Mouse (Mus musculus): Measurements from ENCODE around the gene Cbr1.
"Not testable (repeated sequence)": the region's sequence is repeated elsewhere in the genome, so short reads cannot be mapped to it uniquely, and the experiment has no call there.

Gene Cbr1

DNA sequence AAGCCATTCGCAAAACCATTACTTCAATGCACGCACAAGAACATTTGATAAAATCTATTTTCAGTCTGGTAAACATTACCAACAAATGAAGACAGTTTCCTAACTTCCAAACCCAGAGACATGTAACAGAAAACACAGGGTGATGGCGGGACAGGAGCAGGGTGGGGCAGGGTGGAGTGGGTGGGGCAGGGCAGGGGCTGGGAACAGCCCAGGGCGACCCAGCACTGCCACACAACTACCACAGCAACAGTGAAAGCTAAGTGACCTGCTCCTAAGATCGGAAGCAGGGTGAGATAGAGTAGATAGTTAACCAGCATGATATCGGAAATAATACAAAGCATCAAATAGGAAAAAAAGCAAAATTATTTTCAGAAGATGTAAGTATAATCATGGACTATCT, 6.2 kb upstream of the Cbr1 start:
- no peak for DNase-seq

DNA sequence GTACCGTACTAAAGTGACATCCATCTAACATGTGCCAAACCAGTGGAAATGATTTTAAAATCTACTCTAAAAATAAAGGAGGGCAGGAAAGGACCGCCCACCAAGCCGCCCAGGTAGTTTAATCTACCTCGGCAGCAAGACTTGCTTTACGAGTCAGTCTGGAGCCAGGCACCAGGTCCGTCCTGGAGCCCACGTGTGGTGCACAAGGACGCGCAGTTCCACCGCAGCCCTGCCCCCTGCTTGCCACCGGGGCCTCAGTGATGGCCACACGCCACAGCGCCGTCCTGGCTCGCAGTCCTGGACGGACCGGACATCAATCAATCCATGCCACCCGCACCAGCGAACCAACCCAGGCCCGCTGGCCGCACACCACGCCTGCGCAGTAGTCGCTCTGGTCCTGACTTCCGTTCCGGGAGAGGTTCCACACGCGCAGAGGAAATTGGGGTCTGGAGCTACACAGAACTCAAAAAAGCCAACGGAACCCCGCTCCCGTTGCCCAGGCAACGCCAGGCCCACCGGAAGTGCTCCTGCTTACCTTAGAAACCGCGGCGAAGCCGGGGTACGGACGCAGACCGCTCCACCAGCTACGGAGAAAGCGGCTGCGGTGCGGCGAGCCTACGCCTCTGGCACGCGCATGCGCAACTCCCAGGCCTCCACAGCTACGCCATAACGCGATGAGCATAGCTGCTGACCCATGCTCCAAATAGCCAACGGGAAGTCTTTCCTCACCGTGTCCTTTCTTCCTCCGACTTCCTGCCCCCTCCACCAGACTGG, 2.0 kb upstream of the Cbr1 start, which contains the start of gene Setd4:
TSS of gene Setd4 (minus strand) at position 625 of the 774 bp plus-strand sequence.
- DNase-seq = peak; percentile 82 to 86

DNA sequence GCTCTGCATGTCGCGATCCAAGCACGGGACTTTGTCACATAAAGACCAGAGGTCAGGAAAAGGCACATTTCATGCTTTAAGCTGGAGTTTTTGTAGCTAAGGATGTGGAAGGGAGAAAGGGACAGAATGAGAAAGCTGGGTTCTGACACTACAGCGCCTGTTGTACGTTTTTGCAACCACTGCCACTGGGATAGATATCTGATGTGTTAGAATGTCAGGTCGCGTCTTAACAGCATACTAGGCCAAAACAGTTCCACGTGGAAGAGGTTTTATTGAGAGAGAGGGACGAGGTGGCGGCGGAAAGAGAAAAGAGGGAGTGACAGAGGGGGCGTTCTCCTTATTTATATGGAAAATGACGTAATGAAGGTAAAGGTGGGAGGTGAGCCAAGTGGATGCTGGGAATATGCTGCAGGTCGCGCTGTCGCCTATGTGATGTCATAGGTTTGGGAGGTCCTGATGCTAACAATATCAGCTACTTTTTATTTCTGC, 1.1 kb upstream of the Cbr1 start:
- DNase-seq = no peak

DNA sequence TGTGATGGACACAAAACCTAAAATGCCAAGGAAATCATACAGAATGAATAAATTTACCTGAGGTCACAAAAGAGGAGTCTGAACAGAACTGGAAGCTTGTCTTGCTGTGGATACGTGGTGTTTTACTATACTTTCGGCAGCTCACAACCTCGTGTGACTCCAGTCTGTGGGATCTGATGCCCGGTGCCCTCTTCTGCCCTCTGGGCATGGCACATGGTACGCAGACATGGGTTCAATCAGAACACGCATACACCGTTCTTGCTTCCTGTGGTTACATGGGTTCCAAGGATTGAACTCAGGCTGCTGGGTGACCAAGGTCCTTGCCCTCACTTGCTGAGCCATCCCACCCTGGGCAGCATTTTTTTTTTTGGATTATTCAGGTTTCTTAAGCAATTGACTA, 493 bp downstream of the Cbr1 start:
- DNase-seq = no peak

DNA sequence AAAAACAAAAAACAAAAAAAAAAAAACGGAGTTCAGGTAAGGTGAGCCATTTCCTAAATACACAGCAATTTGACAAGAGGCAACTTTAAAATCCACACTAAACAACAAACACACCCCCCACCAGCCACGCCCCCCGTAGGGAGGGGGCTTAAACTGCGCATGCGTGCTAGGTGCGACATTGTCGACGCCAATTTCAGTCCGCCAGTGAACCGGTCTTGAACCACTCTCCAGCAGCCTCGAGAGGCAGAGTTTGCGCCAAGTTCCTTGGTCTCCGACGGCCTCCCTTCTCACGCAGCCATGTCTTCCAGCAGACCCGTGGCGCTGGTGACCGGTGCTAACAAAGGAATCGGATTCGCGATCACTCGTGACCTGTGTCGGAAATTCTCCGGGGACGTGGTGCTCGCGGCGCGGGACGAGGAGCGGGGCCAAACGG, 2.0 kb downstream of the Cbr1 start:
- DNase-seq = peak; percentile 79 to 88

DNA sequence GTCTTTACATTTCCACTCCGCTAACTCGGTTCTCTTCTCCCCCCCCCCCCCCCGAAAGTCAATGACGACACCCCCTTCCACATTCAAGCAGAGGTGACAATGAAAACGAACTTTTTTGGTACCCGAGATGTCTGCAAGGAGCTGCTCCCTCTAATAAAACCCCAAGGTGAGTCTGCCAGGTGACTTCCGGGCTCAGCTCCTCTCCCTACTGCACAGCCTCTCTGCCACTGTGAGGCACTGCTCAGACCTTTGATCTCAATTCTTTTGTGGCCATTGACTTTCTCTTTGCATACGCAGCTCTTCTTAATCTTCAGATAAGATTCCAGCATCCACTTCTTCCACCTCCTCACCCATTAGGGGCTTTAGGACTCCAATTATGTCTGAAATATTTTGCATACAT, 3.1 kb downstream of the Cbr1 start:
- no peak for DNase-seq

DNA sequence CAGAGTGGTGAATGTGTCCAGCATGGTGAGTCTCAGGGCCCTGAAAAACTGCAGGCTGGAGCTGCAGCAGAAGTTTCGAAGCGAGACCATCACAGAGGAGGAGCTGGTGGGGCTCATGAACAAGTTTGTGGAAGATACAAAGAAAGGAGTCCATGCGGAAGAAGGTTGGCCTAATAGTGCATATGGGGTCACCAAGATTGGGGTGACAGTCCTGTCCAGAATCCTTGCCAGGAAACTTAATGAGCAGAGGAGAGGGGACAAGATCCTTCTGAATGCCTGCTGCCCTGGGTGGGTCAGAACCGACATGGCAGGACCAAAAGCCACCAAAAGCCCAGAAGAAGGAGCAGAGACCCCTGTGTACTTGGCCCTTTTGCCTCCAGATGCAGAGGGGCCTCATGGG, 4.1 kb downstream of the Cbr1 start:
- no peak for DNase-seq

DNA sequence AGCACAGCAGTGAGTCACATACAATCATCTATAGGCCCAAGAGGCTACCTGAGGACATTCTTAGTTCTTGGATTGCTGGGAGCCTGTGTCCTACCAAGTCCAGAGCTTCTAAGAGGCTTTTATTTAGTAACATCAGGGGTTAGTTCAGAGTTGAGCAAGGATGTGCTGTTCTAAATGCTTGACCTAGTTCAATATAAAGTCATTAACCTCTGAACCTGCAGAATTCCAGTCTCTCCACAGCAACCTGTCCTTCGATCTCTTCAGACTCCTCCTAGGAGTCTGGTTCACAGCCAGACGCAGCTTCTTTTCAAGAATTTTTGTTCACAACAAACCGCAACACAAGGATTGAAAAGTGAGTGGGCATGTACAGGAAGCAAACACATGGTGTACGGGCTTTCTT, 5.3 kb downstream of the Cbr1 start:
- DNase-seq = no peak

DNA sequence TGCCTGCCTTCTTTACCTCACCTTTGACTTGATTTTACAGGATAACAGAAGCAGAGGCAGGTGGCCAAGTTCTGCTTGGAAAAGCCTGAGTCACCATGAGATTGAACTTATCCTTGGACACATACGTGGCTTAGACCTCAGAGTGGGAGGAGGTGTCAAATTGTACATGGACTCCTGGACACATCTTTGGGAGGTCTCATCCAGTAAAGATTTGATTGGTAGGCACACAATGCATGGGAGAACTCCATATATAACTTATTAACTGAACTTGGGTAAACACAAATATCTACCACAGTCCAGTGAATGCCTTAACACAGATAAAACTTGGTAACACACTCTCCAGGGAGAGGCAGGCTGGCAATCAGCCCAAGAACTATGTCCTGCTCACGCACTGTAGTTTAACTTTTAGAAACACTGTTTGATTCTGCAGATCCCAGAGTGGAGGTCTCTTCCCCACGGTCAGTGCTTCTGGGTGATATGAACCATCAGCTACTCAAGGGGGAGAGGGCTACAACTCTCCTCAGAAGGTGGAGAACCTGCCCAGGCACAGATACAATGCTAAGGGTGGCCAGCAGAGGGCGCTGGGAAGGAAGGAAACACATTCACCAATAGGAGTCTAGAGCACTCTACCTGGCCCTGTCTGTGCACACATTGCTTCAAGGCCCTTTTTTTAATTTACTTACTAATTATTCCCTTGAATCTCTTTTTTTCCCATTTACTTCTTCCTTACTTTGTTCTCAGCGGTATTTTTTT, 9.6 kb downstream of the Cbr1 start:
- peak; percentile 53 to 82 for DNase-seq

DNA sequence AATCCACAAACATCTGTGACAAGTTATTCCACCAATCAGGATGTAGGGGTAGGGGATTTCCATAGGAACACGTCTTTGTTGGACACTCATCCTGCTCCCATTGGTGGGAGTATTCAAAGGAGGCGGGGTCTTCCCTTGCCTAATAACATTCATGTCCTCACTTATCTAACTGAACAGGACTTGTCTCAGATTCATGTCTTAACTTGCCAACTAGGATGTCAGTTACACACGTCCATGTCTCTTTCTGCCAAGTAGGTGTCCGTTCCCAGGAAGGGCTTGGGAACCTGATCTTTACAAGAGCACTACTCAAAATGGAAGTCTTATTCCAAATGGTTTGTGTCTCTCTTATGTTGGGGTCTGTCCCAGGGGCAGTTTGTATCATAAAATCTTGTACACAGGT, 18.1 kb downstream of the Cbr1 start:
- not testable (repeated sequence) for DNase-seq

DNA sequence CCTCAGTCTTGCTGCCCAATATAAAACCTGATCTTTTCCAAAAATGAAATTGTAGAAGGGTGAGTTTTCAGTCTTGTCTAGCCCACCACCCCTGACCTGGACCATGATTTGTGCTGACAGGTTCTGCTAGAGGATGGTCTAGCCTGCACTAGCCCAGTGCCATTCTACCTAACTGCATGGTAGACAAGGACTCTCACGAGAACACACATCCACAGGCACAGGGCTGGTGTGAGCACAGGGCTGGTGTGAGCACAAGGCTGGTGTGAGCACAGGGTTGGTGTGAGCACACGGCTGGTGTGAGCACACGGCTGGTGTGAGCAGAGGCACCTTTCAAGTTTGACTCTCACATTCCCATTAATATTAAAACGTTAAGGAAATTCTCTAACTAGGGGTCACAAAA, 19.0 kb downstream of the Cbr1 start:
- no peak for DNase-seq

DNA sequence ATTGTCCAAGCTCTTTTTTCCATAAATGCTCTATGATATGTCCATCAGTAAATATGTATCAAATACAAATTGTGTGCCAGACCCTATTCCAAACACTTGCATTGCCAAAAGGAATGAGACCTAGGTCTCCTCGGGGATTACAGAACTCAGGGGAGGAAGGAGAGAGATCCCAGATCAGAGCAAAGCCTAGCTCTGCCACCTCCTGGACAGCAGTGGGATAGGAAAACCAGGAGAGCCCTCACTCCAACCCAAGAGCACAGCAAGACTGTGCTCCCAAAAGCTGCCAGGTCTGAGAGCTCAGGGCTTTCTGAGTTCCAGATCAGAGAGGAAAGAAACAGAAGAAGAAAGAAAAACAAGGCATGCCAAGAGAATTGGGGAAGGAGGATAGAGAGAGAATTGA, 21.1 kb downstream of the Cbr1 start:
- DNase-seq = no peak

DNA sequence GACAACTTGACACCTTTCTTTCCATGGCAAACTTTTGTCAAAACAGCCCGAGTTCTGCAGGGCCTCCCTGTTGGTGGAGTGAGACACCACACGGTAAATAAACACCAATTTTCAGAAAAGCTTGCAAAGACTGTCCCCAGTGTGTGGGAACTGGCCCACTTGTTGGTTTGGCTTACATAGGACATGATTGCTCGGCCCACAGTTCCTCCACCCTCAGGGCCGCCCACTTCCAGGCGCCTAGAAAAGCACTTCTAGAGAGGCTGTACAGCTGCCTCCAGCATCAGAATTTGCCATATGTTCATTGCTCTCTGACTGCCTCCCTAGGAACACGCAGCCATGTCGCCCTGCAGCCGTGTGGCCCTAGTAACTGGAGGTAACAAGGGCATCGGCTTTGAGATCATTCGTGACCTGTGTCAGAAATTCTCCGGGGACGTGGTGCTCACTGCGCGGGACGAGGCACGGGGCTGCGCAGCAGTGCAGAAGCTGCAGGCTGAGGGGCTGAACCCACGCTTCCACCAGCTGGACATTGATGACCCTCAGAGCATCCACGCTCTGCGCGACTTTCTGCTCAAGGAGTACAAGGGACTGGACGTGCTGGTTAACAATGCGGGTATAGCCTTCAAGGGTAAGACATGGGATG, 22.2 kb downstream of the Cbr1 start, which contains the start of gene Gm5678:
TSS of gene Gm5678 (plus strand) at position 337 of the 640 bp plus-strand sequence.
- DNase-seq = no peak

DNA sequence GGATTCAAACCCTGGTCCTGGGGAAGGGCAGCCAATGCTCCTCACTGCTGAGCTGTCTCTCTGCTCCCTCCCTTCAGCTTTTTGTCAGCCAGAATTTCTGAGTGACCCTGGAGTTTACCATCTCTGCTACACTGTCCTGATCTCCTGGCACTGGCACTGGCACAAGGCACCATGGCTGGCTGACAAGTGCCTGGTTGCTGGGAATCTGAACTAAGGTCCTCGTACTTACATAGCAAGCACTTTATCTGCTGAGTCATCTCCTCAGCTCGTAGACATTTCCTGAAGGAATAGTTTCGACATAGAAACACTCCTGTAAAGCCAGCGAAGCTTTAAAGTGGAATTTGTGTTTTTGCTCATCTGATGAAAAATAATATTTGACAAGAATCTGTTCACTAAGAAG, 38.4 kb downstream of the Cbr1 start:
- DNase-seq = no peak

DNA sequence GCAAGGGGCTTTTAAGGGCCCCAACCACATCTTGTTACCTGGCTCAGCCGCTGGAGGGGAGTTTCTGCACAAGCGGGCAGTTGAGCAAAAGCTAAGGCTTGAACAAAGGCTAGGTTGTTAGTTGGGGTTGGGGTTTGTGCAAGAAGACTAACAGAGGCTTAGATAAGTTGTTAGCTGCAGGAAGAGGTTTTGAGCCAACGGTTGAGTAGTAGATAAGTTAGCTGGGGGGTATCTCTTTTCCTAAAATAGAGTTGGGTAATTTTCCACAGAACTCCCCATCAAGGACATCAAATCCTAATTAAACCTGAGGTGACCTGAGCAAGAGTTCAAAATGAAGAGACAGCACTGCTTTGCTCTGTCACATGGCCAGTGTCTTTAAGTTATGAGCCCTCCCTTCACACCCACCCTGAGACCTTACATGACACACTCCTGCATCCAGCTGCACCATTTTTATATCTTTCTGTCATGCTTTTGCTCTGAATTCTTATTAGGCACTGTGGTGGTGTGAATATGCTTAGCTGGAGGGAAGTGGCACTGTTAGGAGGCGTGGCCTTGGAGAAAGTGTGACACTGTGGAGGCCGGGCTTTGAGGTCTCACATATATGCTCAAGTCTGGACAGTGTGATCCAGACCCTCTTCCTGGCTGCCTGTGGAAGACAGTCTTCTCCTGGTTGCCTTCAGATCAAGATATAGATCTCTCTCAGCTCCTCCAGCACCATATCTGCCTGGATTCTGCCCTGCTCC, 43.0 kb downstream of the Cbr1 start:
- DNase-seq = no peak
